Mouse (Mus musculus): ENCODE measurements around the gene Atl1.

DNA sequence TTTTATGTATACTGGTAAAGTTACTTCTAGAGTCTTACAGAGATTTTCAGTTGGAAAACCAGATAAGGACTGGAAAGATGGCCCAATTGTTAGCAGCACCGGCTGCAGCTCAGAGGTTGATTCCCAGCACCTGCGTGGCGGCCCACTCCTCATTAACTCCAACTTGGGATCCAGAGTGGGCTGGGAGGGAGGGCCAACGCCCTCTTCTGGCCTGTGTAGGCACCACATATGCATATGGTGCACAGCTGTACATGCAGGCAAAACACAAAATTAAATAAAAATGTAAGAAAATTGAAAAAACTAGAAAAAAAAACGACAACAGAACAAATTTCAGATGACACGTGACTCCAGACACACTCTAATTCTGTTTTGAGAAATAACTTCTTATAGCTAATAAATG lies 1.5 kb downstream of the Atl1 start:
- TF ChIP-seq POLR2A (IDR thresholded peaks at IDR 0.05; ENCODE audit: borderline replicate concordance, control insufficient read depth, low read depth, low read length) (no peak), CTCF (IDR thresholded peaks at IDR 0.05; ENCODE audit: control insufficient read depth, insufficient read depth, low read length) (peak; percentile 30; the same call in 1 of the 2 replicates)

All from bone marrow, adult 2 months (tissue).